9 mouse cellular contexts compared by ENCODE assay signal in the genomic region with DNA sequence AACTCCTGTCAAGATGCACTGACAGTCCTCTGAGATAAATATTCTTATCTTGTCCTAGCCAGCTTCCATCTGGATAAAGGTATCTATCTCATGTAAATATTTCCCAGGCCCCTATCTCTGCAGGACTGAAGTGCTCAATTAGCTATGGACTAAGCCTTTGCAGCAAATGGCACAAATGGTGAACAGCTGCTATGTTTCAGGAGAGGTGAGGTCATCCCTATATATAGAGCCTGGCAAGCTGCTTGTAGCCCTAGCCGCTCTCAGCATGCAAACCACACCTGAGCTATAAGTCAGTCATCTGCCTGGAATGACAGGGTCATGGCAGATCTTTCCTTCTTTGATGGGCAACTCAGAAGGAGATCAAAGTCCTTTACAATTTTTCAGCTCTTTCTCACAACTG.
DNase-seq lines count a peak whose midpoint lies in the region; ATAC-seq and TF ChIP-seq lines count a peak whose summit lies in the region.
"Had no signal": no experiment of that assay in that cellular context is flagged by ENCODE, and none has a peak within 500 bp of the region (broad histone marks: within the 10 kb centered on the region; RNA-seq: fewer than 3 reads in every experiment).

No protein-coding gene starts in this region.

- ATAC-seq in forebrain, postnatal 0 days: no peak
- ATAC-seq in forebrain, embryonic 11.5 days (replicated peaks; ENCODE audit: low FRiP score): no peak
- peak; percentile 83 for ATAC-seq in heart, embryonic 15.5 days (replicated peaks; ENCODE audit: insufficient number of reproducible peaks, insufficient read depth, low FRiP score, low read depth)
- ATAC-seq in limb, embryonic 15.5 days (ENCODE audit: insufficient number of reproducible peaks, low FRiP score, low TSS enrichment, low read depth): peak; percentile 86; the same call in 1 of the 2 replicates

- no peaks in the 10 kb centered on the region for H3K4me1 ChIP-seq in forebrain, postnatal 0 days (ENCODE audit: insufficient read depth)
- no peaks in the 10 kb centered on the region for H3K4me1 ChIP-seq in forebrain, embryonic 11.5 days (replicated peaks; ENCODE audit: control insufficient read depth, insufficient read depth, low read length)
- H3K4me1 ChIP-seq in heart, embryonic 15.5 days (replicated peaks): peaks cover 8% of the 10 kb centered on the region
- H3K4me1 ChIP-seq in limb, embryonic 15.5 days: no peaks in the 10 kb centered on the region
- H3K4me1 ChIP-seq: liver, embryonic 13.5 days had no signal

- TF ChIP-seq CTCF in forebrain, postnatal 0 days (IDR thresholded peaks at IDR 0.05; ENCODE audit: low read depth): no peak

- peak; percentile 14 for DNase-seq in forebrain, postnatal 0 days
- no peak for DNase-seq in forebrain, embryonic 11.5 days (ENCODE audit: low spot score)
- peak; percentile 94 for DNase-seq in cerebellum, adult 9-10 months
- no peak for DNase-seq in adrenal gland, postnatal 10 days
- DNase-seq in ovary, postnatal 10 days (ENCODE audit: low spot score): no peak
- DNase-seq in natural killer cell, adult 2 months (ENCODE audit: low spot score in 2 of 2): no peak
- DNase-seq: liver, embryonic 13.5 days had no signal

- no peak overlapping the region for H3K4me3 ChIP-seq in forebrain, postnatal 0 days (ENCODE audit: low read depth, low read length)
- H3K4me3 ChIP-seq in forebrain, embryonic 11.5 days (ENCODE audit: low read depth, low read length): no peak overlapping the region
- no peak overlapping the region for H3K4me3 ChIP-seq in heart, embryonic 15.5 days
- no peak overlapping the region for H3K4me3 ChIP-seq in limb, embryonic 15.5 days
- H3K4me3 ChIP-seq: liver, embryonic 13.5 days had no signal

- no peak overlapping the region for H3K9ac ChIP-seq in forebrain, postnatal 0 days
- H3K9ac ChIP-seq in forebrain, embryonic 11.5 days (ENCODE audit: low read length): no peak overlapping the region
- no peak overlapping the region for H3K9ac ChIP-seq in heart, embryonic 15.5 days
- no peak overlapping the region for H3K9ac ChIP-seq in limb, embryonic 15.5 days
- H3K9ac ChIP-seq: liver, embryonic 13.5 days had no signal

- no peak overlapping the region for H3K27ac ChIP-seq in forebrain, postnatal 0 days (ENCODE audit: low read depth, low read length)
- no peak overlapping the region for H3K27ac ChIP-seq in forebrain, embryonic 11.5 days (ENCODE audit: low read depth, low read length)
- peak overlapping the region; percentile 58; the same call in 1 of the 2 replicates for H3K27ac ChIP-seq in heart, embryonic 15.5 days
- no peak overlapping the region for H3K27ac ChIP-seq in limb, embryonic 15.5 days
- H3K27ac ChIP-seq: liver, embryonic 13.5 days had no signal

- no peak overlapping the region for H3K4me2 ChIP-seq in forebrain, postnatal 0 days (ENCODE audit: low read depth)
- H3K4me2 ChIP-seq in forebrain, embryonic 11.5 days (ENCODE audit: low read depth, low read length, severe bottlenecking): no peak overlapping the region
- H3K4me2 ChIP-seq in heart, embryonic 15.5 days: no peak overlapping the region
- no peak overlapping the region for H3K4me2 ChIP-seq in limb, embryonic 15.5 days
- H3K4me2 ChIP-seq: liver, embryonic 13.5 days had no signal

- no peaks in the 10 kb centered on the region for H3K36me3 ChIP-seq in forebrain, postnatal 0 days (ENCODE audit: insufficient read depth)
- H3K36me3 ChIP-seq in forebrain, embryonic 11.5 days (ENCODE audit: control insufficient read depth, insufficient read depth, low read length): no peaks in the 10 kb centered on the region
- H3K36me3 ChIP-seq in heart, embryonic 15.5 days: no peaks in the 10 kb centered on the region
- H3K36me3 ChIP-seq in limb, embryonic 15.5 days: no peaks in the 10 kb centered on the region
- H3K36me3 ChIP-seq: liver, embryonic 13.5 days had no signal

- 55% methylated on average over 1 of the region's 1 CpGs for WGBS in forebrain, postnatal 0 days
- WGBS in forebrain, embryonic 11.5 days: 76% methylated on average over 1 of the region's 1 CpGs
- 18% methylated on average over 1 of the region's 1 CpGs for WGBS in heart, embryonic 15.5 days
- WGBS in limb, embryonic 15.5 days: 10% methylated on average over 1 of the region's 1 CpGs

- H3K9me3 ChIP-seq in forebrain, postnatal 0 days (ENCODE audit: low read length): no peaks in the 10 kb centered on the region
- no peaks in the 10 kb centered on the region for H3K9me3 ChIP-seq in forebrain, embryonic 11.5 days (ENCODE audit: control insufficient read depth, low read length)
- H3K9me3 ChIP-seq in heart, embryonic 15.5 days (replicated peaks): no peaks in the 10 kb centered on the region
- H3K9me3 ChIP-seq in limb, embryonic 15.5 days: no peaks in the 10 kb centered on the region
- H3K9me3 ChIP-seq: liver, embryonic 13.5 days had no signal

- H3K27me3 ChIP-seq in forebrain, postnatal 0 days (ENCODE audit: insufficient read depth, low read length): no peaks in the 10 kb centered on the region
- H3K27me3 ChIP-seq in forebrain, embryonic 11.5 days (ENCODE audit: control insufficient read depth, insufficient read depth, low read length): no peaks in the 10 kb centered on the region
- no peaks in the 10 kb centered on the region for H3K27me3 ChIP-seq in heart, embryonic 15.5 days
- no peaks in the 10 kb centered on the region for H3K27me3 ChIP-seq in limb, embryonic 15.5 days
- H3K27me3 ChIP-seq: liver, embryonic 13.5 days had no signal

Comparison
In these comparisons a context has a peak if more than half of its experiments do, and no peak if none do; other contexts are left out.
1. DNase-seq: peak in forebrain, postnatal 0 days (single experiment) and cerebellum, adult 9-10 months (single experiment); none in forebrain, embryonic 11.5 days (single experiment), adrenal gland, postnatal 10 days (single experiment), ovary, postnatal 10 days (single experiment) and natural killer cell, adult 2 months (0 of 2).
2. ATAC-seq: peak in heart, embryonic 15.5 days (single experiment) and limb, embryonic 15.5 days (single experiment); none in forebrain, postnatal 0 days (single experiment) and forebrain, embryonic 11.5 days (single experiment).